Mouse (Mus musculus) embryo, embryonic 11.5 days (tissue): ENCODE data around the gene Clic4.
A peak's percentile ranks its signal among the peaks of the same experiment; 100 is the strongest.

Source experiments
- DNase-seq: peaks from one replicate; pipeline ENCODE4 v3.0.0-alpha.2; 2012; ENCODE audit warnings: low read depth, low spot score

Gene Clic4

GRCm38 (mm10) chr4:135235546-135235945, 37.1 kb downstream of the Clic4 start:
- DNase-seq = no peak

- DNase-seq = no peak
These were observed 40.1 kb downstream of the Clic4 start for GRCm38 (mm10) chr4:135232563-135232962.

GRCm38 (mm10) chr4:135231543-135231942, 41.1 kb downstream of the Clic4 start:
- DNase-seq = no peak

DNA sequence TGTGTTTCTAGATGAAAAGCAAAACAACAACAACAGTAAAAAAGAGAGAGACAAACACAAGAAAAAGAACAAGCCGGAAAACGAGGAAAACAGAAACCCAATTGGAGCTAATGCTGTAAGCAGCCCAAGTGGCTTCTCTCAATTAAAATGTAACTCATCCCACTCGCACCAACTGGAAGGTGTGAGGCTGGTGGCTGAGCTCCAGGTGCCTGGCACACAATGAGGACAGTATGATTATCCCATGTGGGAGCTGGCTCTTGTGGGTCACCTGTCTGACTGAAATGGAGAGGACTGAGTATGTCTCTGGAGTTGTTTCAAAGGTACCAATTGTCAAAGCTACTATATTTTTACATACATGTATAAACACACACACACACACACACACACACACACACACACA, 41.5 kb downstream of the Clic4 start:
- no peak for DNase-seq

DNA sequence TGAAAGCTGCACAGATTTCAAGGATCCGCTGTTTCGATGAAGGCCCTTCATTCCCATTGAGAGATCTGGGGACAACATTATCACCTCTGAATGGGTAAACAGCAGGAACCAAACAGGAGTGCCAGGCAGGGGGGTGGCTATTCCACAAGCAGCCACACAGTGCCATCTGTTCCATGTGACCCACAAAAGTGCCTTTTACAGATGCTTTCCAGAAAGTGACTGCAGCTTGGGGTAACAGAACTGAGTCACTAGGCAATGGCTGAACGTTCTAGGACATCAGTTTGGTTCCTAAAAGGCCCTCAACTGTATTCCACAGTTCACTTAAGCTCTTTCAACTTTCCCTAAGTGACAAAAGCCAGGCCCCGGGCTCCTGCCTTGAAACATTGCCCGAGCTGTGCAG, 42.0 kb downstream of the Clic4 start:
- no peak for DNase-seq

GRCm38 (mm10) chr4:135229871-135230270, 42.7 kb downstream of the Clic4 start:
- no peak for DNase-seq

- DNase-seq = no peak
These were observed 44.5 kb downstream of the Clic4 start for GRCm38 (mm10) chr4:135228136-135228535.

- no peak for DNase-seq
These were observed 46.5 kb downstream of the Clic4 start for GRCm38 (mm10) chr4:135226008-135226667.

- DNase-seq = no peak
These were observed 48.8 kb downstream of the Clic4 start for GRCm38 (mm10) chr4:135223808-135224207.

- no peak for DNase-seq
These were observed 50.8 kb downstream of the Clic4 start for GRCm38 (mm10) chr4:135221632-135222407.

DNA sequence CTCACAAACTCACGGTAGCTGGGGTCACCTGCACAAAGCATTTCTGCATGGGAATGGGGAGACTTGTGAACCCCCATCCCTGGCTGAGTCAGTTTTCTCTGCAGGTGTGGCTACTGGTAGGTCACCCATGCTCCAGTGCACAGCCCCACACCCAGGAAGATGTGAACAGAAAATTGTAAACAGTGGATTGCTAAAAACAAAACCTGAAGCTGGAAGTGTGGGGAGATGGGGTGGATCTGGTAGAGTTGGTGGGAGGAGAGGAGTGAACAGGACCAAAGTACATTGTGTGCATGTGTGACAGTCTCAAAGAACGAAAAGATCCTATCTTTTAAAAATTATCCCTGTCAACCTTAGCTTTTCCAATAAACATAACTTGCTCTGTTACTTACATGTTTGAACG, 52.0 kb downstream of the Clic4 start:
- no peak for DNase-seq

- DNase-seq = no peak
These were observed 53.0 kb downstream of the Clic4 start for GRCm38 (mm10) chr4:135219652-135220051.

DNA sequence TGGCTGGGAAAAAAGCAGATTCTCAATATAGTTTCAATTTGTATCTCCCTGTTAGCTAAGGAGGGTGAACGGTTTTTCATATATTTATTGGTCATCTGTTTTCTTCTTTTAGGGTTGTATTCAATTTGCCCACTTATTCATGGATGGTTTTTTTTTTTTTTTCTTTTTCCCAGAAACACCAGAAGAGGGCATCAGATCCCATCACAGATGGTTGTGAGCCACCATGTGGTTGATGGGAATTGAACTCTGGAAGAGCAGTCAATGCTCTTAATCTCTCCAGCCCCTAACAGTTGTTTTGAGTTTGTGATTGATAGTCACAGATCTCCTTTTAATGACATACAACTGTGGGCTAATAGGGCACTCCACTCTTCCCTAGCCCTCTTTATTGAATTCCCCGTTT, 62.8 kb downstream of the Clic4 start:
- DNase-seq = no peak

DNA sequence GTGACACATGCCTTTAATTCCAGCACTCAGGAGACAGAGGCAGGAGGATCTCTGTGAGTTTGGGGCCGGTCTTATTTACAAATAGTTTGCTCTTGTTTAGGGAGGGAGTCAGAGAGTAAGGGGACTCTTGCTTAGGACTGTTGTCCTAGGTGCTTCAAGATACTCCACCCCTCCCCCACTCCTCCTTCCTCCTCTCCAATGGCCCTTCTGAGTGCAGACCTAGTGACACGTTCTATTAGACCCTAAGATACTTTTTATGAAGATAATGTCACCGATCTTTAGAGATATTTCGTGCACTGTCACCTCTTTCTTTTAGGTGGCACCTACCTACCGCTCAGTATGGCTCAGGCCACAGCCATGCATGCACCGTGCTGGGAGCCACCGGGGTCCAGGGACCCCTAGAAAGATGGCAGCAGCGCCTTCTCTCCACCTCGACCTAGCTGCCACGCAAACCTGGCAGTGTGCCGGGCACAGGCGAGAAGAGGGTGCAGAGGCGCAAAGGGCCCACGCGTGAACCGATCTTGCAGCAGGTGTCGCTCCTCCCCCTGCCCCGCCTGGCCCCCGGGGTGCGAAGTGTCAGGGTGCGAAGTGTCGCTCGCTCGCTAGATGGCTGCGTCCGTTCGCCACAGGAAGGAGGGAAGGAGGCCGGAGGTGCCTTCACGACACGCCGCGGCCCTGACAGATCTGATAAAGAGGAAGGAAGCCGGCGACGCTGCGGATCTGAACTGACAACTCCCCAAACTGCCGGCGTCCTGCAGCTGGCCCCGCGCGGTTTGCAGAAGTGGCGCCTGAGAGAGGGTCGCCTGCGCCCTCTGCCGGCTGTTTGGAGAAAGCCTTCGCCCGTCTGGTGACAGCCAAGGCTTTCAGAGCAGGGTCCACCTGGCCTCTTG, 66.7 kb downstream of the Clic4 start:
- DNase-seq = peak; percentile 82

GRCm38 (mm10) chr4:135205254-135205653, 67.4 kb downstream of the Clic4 start:
- DNase-seq = no peak

- no peak for DNase-seq
These were observed 67.9 kb downstream of the Clic4 start for GRCm38 (mm10) chr4:135204666-135205065.

GRCm38 (mm10) chr4:135203806-135204560, 68.6 kb downstream of the Clic4 start:
- DNase-seq = no peak

DNA sequence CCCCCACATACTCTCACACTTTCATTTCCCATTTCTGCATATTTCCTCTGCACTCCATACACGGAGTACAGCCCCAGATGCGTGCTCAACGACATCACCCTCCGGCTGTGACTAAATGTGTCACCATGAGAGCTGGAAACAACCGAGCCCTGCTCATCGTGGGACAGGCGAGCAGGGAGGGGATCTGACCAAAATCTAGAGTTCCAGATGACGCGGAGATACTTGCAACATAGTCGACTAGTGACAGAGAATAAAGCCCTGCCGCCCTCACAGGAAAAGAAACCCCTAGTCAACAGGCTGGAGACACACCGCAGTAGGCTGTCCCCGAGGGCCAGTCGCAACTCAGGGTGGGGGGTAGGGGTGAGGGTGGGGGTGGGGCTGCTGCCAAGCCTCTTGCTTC, 69.3 kb downstream of the Clic4 start:
- no peak for DNase-seq

DNA sequence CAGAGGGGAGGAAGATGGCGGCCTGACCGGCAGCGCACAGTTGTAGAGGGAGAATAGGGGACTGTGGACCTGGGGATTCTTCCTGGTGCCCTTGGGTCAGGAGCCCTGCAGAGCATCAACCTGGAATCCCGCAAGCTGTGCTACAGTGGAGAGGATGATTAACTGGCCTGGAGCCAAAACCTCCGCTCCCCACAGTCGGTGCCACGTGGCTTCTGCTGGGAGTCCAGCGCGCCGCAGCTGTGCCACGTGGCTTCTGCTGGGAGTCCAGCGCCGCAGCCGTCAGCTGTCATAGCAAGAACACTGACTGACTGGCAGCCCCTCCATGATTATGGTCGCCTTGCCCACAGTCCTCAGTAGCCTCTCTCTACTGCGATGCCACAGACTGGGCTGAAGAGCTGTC, 70.8 kb downstream of the Clic4 start:
- no peak for DNase-seq

DNA sequence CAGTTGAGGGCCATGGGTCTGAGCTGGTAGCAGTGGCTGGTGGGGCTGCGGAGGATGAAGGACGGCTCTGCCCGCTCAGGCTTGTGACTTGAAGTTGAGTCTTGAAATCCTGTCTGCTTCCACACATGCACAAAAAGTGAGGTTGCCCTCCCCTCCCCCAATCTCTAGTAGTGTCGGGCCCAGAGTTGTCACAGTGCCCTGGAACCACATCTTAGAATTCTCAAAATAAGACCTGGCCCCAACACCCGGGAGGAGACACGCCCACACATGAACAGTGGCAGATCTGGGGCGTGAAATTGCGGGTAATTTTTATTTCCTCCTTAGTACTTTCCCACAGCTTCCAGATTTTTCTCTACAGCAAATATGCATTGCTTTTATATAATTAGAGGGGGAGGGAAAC, 74.8 kb downstream of the Clic4 start:
- no peak for DNase-seq

DNA sequence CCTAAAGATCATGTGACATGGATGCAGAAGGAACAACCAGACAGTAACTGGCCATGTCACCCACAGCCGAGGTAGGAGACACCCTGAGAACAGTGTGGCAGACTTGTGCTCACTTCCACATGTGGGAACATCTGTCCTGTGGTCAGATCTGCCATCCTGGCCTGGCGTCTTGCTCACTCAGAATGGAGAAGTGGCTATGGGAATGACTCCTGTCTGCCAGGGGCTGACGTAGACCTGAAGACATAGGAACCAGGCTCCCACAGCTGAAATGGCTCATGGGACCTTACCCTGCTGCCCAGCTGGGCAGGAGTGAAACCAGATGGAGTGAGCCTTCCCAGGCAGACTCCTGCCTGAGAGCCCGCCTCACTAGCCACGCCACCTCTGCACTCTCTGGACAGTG, 79.8 kb downstream of the Clic4 start:
- DNase-seq = no peak

- no peak for DNase-seq
These were observed 81.0 kb downstream of the Clic4 start for GRCm38 (mm10) chr4:135191604-135192003.
